Mouse (Mus musculus) CD8-positive naive resting alpha-beta T cell, adult 2 months (primary cell): ENCODE results near the gene M6pr.
"Not testable (repeated sequence)": the region's sequence is repeated elsewhere in the genome, so short reads cannot be mapped to it uniquely, and the experiment has no call there.

ENCODE experiments used
- DNase-seq, 2 experiments: peaks; one replicate each; pipeline ENCODE4 v3.0.0; 2022; ENCODE audit warnings: low read depth in 2 of 2, low spot score in 2 of 2

The M6pr gene

DNA sequence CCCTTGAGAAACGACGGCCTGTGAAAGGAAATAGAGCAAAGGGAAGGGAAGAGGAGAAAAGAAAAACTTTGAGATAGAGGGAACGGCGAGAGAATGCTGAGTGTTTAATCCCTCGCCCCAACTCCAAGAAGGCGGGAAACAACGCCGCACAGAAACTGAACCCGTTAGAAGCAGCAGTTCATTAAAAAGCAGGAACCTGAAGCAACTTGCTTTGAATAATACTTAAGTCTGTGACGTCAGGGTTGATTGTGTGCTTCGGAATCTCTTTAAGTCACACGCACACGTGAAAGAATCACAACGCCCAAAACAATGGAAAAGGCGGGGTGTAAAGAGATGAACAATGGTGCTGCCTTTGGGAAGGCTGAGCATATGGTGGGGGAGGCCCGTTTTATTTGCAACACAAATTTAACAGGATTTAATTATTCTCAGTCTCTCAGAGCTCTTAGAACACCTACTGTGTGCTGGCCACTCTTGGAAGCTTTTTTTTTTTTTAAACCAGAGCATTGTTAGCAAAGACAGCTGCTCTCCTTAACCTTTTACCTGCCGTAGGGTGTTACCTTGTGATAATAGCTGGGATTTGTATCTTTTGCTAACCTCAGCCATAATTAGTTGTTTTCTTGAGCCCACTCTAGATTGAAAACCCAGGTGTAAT, 32.0 kb downstream of the M6pr start, which contains the start of gene Phc1:
Phc1 (minus strand) TSS at position 213 of the 652 bp plus-strand sequence.
- DNase-seq: peak; percentile 33 to 51

DNA sequence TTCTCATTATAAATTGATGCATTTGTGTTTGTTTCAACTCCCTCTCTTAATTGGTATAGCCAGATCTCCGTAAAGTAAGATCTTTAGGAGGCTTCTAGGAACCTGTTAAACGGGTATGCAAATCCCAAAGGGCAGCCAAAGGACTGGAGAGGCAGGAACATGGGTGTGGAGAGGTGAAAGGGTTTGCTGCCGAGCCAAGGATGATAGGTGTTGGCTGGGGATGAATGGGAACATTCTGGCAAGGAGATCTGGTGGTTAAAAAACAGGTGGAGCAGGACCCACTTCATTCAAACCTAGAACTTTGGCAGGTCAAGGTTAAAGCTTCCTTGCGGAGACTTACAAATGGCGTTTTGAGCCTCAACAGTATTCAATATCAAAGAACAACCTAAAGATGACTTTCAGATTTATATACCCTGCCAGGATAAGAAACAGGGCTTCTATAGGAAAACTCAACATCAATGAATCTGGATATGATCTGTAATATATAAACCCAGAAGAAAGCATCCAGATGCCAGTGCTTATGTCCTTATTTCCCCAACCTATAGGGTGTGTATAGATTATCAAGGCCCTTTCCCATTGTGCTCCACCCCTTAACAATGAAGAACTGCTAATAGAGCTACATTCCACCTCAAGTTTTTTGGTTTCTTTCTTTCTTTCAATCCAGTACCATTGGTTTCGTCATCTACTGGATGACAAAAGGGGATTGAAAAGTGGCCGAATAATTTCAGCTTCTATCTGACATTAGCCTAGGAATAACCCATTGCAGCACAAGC, 32.7 kb downstream of the M6pr start:
- DNase-seq: no peak

GRCm38 (mm10) chr6:122342125-122342524, 33.6 kb downstream of the M6pr start:
- DNase-seq: no peak

GRCm38 (mm10) chr6:122343719-122344118, 35.2 kb downstream of the M6pr start:
- no peak for DNase-seq

DNA sequence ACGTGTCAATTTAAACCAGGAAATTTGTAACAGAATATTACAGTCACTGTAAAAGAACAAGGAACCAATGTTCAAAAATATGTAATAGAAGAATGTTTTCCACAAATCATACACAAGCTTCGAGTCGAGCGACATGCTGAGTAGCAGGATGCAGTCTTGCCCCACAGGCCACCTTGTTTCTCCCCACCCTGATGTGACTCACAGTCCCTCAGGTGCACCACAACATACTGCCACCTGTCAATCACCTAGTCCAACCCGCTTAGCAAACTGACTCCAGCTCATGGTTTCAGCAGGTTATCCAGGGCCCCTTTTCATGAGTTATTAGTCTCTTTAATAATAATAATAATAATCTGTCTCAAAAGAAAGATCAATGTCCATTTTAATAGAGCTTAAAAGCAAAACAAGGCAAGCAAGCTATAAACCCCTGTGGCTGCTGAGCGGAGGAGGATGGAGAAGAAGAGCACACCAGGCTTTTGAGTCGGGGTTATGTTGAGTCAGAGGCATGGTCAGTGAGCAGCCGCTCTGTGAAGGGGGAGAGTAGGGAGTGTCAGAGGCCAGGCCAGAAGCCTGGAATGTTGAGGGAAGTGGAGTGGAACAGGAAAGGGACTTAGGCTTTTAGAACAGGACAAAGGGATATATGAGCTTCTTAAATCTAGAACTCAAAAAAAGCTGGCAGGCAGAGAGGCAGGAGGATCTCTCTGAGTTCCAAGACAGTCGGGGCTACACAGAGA, 36.0 kb downstream of the M6pr start:
- no peak for DNase-seq

DNA sequence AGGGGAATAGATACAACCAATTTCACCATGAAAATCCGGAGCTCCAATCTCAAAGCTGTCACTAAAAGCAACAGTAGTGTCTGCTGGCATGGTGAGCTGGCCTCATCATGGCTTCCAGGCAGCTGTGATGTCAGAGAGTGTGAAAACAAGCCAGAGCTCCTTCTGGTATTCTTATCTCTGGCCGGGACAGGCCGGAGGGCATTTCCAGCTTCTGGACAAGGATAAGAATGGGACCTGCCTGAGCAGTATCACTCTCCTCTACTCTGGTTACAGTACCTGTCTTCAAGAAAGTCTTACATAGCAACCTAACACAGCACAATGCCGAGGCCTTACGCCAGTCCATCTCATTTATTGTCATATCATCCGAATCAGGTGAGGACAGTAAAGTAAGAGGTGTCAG, 37.2 kb downstream of the M6pr start:
- no peak for DNase-seq

GRCm38 (mm10) chr6:122346399-122346798, 37.9 kb downstream of the M6pr start:
- no peak for DNase-seq

DNA sequence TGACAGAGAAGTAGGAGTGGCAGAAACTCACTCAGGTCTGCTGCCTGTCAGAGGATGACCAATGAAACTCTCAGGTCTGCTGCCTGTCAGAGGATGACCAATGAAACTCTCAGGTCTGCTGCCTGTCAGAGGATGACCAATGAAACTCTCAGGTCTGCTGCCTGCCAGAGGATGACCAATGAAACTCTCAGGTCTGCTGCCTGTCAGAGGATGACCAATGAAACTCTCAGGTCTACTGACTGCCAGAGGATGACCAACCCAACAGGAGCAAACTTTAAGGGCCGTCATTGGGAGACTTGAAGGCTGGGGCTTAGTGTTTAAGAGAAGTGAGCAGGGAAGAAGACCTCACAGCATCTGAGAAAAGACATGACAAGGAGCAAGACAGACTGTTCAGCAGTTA, 38.8 kb downstream of the M6pr start:
- not testable (repeated sequence) for DNase-seq

GRCm38 (mm10) chr6:122355909-122356308, 47.4 kb downstream of the M6pr start:
- DNase-seq: no peak

GRCm38 (mm10) chr6:122357089-122357488, 48.6 kb downstream of the M6pr start:
- DNase-seq: no peak

DNA sequence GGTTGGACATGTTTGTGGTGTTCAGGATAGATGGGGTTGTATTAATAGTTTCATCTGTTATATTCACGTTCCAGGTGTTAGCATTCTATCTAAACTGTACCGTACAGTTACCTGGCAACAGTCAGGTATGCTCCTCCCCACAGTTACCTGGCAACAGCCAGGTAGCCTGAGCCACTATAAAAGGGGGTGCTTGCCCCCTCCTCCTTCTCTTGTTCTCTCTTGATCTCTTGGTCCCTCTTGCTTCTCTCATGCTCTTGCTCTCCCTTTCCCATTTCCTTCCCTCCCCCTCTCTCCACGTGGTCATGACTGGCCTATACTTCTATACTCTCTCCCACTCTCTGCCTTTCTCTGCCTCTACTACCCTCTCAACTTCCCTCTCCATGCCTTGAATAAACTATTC, 57.2 kb downstream of the M6pr start:
- no peak for DNase-seq

DNA sequence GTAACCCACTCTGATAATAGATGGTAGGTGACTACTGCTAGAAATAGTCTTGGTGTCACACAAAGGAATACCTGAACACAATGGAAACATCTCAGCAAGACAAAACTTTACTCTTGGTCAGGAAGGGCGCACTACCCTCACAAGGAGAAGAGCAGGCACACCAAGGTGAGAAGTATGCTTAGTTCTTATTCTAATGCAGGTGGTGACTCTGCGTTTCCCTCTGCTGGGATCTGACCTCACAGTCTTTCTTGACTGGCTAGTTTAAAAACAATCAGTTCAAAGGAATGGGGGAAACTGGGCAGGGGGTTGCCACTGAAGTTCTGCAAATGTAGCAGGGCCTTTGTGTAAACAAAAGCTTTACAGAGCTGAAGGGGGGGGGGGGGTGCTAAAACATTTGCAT, 57.8 kb downstream of the M6pr start:
- no peak for DNase-seq

GRCm38 (mm10) chr6:122366976-122367375, 58.5 kb downstream of the M6pr start:
- no peak for DNase-seq
